Mouse (Mus musculus): Measurements from ENCODE around the gene Cxcr2. TPM values are rescaled to one million over a fixed set of nuclear protein-coding genes. Genes with fewer than 3 reads are reported as not detected.
"Not testable (repeated sequence)": the region's sequence is repeated elsewhere in the genome, so short reads cannot be mapped to it uniquely, and the experiment has no call there.

The Cxcr2 gene
- polyA plus RNA-seq, 1 experiment from 2014 or later = 0.13 TPM

- WGBS = 86% methylated on average over 6 of the region's 6 CpGs
- H3K4me2 ChIP-seq (replicated peaks) = no peak overlapping the region
- no peak overlapping the region for H3K27ac ChIP-seq
- no peaks in the 10 kb centered on the region for H3K27me3 ChIP-seq
- H3K4me1 ChIP-seq = no peaks in the 10 kb centered on the region
- ATAC-seq (ENCODE audit: low FRiP score, low read depth) = no peak
- no peak overlapping the region for H3K9ac ChIP-seq
- H3K36me3 ChIP-seq = no peaks in the 10 kb centered on the region
- no peak overlapping the region for H3K4me3 ChIP-seq
- H3K9me3 ChIP-seq = no peaks in the 10 kb centered on the region
Measured at GRCm38 (mm10) chr1:74149106-74149885, 4.5 kb upstream of the Cxcr2 start.

DNA sequence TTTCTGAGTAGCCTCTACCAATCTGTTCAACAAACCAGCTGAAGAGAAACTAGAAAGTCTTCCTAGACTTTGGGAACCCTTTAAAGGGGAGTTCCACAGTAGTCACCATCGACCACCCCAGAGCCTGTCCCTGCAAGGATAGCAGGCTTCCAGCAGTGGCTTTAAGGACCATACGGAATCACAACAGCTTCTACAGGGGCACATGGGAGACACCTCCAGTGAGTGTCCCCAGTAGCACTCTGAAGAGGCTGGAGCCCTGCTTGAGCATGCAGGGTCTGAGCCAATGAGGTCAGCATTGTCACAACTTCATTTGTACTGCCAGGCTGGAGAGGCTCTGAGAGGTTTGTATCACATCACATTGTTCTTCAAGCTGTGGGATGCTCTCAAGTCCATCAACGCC, 3.7 kb upstream of the Cxcr2 start:
- no peaks in the 10 kb centered on the region for H3K9me3 ChIP-seq
- 77% methylated on average over 3 of the region's 3 CpGs for WGBS
- H3K27me3 ChIP-seq = no peaks in the 10 kb centered on the region
- H3K9ac ChIP-seq = no peak overlapping the region
- no peak overlapping the region for H3K27ac ChIP-seq
- no peaks in the 10 kb centered on the region for H3K36me3 ChIP-seq
- H3K4me3 ChIP-seq = no peak overlapping the region
- no peak for ATAC-seq (ENCODE audit: low FRiP score, low read depth)
- no peaks in the 10 kb centered on the region for H3K4me1 ChIP-seq
- H3K4me2 ChIP-seq (replicated peaks) = no peak overlapping the region

GRCm38 (mm10) chr1:74151091-74151490, 2.7 kb upstream of the Cxcr2 start:
- H3K36me3 ChIP-seq = no peaks in the 10 kb centered on the region
- H3K4me3 ChIP-seq = no peak overlapping the region
- H3K9ac ChIP-seq = no peak overlapping the region
- H3K4me1 ChIP-seq = no peaks in the 10 kb centered on the region
- WGBS = 75% methylated on average over 3 of the region's 3 CpGs
- H3K4me2 ChIP-seq (replicated peaks) = no peak overlapping the region
- H3K27ac ChIP-seq = no peak overlapping the region
- H3K27me3 ChIP-seq = no peaks in the 10 kb centered on the region
- no peak for ATAC-seq (ENCODE audit: low FRiP score, low read depth)
- no peaks in the 10 kb centered on the region for H3K9me3 ChIP-seq

- H3K27ac ChIP-seq = no peak overlapping the region
- no peaks in the 10 kb centered on the region for H3K36me3 ChIP-seq
- H3K4me1 ChIP-seq = no peaks in the 10 kb centered on the region
- WGBS = 94% methylated on average over 6 of the region's 6 CpGs
- no peaks in the 10 kb centered on the region for H3K27me3 ChIP-seq
- H3K9ac ChIP-seq = no peak overlapping the region
- H3K4me2 ChIP-seq (replicated peaks) = no peak overlapping the region
- H3K9me3 ChIP-seq = no peaks in the 10 kb centered on the region
- no peak for ATAC-seq (ENCODE audit: low FRiP score, low read depth)
- H3K4me3 ChIP-seq = no peak overlapping the region
Measured at GRCm38 (mm10) chr1:74155435-74156012, 1.7 kb downstream of the Cxcr2 start.

DNA sequence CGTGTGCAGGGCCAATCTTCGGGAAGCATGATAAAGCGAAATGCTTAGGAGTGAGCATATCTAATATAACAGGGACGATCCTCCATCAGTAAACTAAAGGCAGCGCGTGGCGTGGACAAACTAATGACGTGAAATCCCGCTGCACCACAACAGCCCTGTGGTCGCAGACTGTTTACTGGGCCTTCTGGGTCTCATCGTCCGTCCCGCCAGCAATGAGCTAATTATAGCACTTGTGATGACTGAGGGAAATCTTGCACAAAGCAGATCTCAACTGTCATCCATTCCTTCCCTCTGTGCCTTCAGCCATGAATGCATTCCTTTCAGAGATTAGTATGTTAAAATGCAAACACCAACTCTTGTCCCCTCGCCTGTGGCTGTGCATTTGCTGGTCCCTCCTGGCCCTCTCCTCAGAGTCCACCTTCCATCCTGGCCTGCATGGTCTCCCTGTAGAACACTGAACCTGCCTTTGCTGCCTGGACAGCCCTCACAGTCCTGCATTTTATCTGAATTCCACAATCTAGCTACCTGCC, 2.7 kb downstream of the Cxcr2 start:
- H3K36me3 ChIP-seq = no peaks in the 10 kb centered on the region
- no peak overlapping the region for H3K4me3 ChIP-seq
- no peaks in the 10 kb centered on the region for H3K9me3 ChIP-seq
- H3K4me1 ChIP-seq = no peaks in the 10 kb centered on the region
- no peak overlapping the region for H3K9ac ChIP-seq
- no peak overlapping the region for H3K4me2 ChIP-seq (replicated peaks)
- no peak overlapping the region for H3K27ac ChIP-seq
- no peak for ATAC-seq (ENCODE audit: low FRiP score, low read depth)
- H3K27me3 ChIP-seq = no peaks in the 10 kb centered on the region
- WGBS = 83% methylated on average over 14 of the region's 14 CpGs

- WGBS = 82% methylated on average over 5 of the region's 5 CpGs
- H3K4me2 ChIP-seq (replicated peaks); H3K9me3 ChIP-seq; H3K4me1 ChIP-seq; ATAC-seq (ENCODE audit: low FRiP score, low read depth); H3K36me3 ChIP-seq; H3K27me3 ChIP-seq; H3K27ac ChIP-seq; H3K9ac ChIP-seq; H3K4me3 ChIP-seq: not testable (repeated sequence)
Measured at GRCm38 (mm10) chr1:74159613-74160012, 5.8 kb downstream of the Cxcr2 start.

- Histone ChIP-seq H3K4me1 (no peaks in the 10 kb centered on the region), H3K27me3 (no peaks in the 10 kb centered on the region), H3K4me3 (no peak overlapping the region), H3K9me3 (no peaks in the 10 kb centered on the region), H3K36me3 (no peaks in the 10 kb centered on the region), H3K4me2 (replicated peaks) (no peak overlapping the region), H3K27ac (no peak overlapping the region), H3K9ac (no peak overlapping the region)
- 70% methylated on average over 2 of the region's 2 CpGs for WGBS
- no peak for ATAC-seq (ENCODE audit: low FRiP score, low read depth)
Measured at GRCm38 (mm10) chr1:74160036-74160435, 6.2 kb downstream of the Cxcr2 start.

- H3K4me2 ChIP-seq (replicated peaks) = no peak overlapping the region
- no peak overlapping the region for H3K27ac ChIP-seq
- H3K9me3 ChIP-seq = no peaks in the 10 kb centered on the region
- H3K9ac ChIP-seq = no peak overlapping the region
- 81% methylated on average over 5 of the region's 5 CpGs for WGBS
- H3K4me1 ChIP-seq = no peaks in the 10 kb centered on the region
- no peak for ATAC-seq (ENCODE audit: low FRiP score, low read depth)
- H3K36me3 ChIP-seq = no peaks in the 10 kb centered on the region
- no peaks in the 10 kb centered on the region for H3K27me3 ChIP-seq
- H3K4me3 ChIP-seq = no peak overlapping the region
Measured at GRCm38 (mm10) chr1:74167136-74167535, 13.3 kb downstream of the Cxcr2 start.

DNA sequence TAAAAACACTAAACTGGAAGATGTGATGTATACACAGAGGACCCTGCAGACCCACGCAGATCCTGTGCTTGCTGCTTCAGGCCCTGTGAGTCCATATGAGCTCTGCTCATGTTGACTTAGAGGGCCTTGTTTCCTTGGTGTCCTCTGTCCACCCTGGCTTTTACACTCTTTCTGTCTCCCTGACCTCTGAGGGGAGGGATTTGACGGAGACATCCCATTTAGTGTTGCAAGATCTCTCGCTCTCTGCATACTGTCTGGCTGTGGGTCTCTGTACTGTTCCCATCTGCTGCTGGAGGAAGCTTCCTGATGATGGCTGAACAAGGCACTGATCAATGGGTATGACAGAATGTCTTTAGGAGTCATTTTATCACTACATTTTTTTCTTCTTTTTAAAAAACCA, 15.9 kb downstream of the Cxcr2 start:
- H3K4me2 ChIP-seq (replicated peaks) = no peak overlapping the region
- H3K36me3 ChIP-seq = no peaks in the 10 kb centered on the region
- no peak overlapping the region for H3K4me3 ChIP-seq
- WGBS = 85% methylated on average over 3 of the region's 3 CpGs
- no peak overlapping the region for H3K9ac ChIP-seq
- ATAC-seq (ENCODE audit: low FRiP score, low read depth) = no peak
- H3K4me1 ChIP-seq = no peaks in the 10 kb centered on the region
- H3K9me3 ChIP-seq = no peaks in the 10 kb centered on the region
- H3K27me3 ChIP-seq = no peaks in the 10 kb centered on the region
- H3K27ac ChIP-seq = no peak overlapping the region

DNA sequence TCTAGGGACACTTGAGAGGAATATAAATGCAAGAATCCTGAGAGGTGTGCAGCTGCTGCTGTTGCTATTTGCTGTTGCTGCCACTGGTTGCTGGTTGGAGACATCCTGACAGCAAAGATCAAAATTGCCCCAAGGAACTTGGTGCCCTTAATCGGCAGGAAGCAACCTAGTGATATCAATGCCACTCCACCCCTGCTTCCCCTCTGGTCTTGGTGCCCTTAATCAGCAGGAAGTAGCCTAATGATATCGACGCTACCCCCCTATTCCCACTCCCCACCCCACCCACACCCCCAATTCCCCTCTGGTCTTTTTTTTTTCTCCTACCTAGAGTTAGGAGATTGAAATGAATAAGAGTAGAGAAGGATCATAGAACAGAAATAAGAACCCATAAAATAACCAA, 18.9 kb downstream of the Cxcr2 start:
- Histone ChIP-seq H3K36me3 (no peaks in the 10 kb centered on the region), H3K4me3 (no peak overlapping the region), H3K9me3 (no peaks in the 10 kb centered on the region), H3K4me2 (replicated peaks) (no peak overlapping the region), H3K9ac (no peak overlapping the region), H3K4me1 (no peaks in the 10 kb centered on the region), H3K27me3 (no peaks in the 10 kb centered on the region), H3K27ac (no peak overlapping the region)
- WGBS = 81% methylated on average over 3 of the region's 3 CpGs
- no peak for ATAC-seq (ENCODE audit: low FRiP score, low read depth)

GRCm38 (mm10) chr1:74175731-74176130, 21.9 kb downstream of the Cxcr2 start:
- no peaks in the 10 kb centered on the region for H3K36me3 ChIP-seq
- no peaks in the 10 kb centered on the region for H3K27me3 ChIP-seq
- no peak overlapping the region for H3K27ac ChIP-seq
- 85% methylated on average over 4 of the region's 4 CpGs for WGBS
- H3K9me3 ChIP-seq = no peaks in the 10 kb centered on the region
- H3K4me1 ChIP-seq = peaks cover 9% of the 10 kb centered on the region
- H3K4me3 ChIP-seq = no peak overlapping the region
- no peak overlapping the region for H3K9ac ChIP-seq
- ATAC-seq (ENCODE audit: low FRiP score, low read depth) = no peak
- no peak overlapping the region for H3K4me2 ChIP-seq (replicated peaks)

DNA sequence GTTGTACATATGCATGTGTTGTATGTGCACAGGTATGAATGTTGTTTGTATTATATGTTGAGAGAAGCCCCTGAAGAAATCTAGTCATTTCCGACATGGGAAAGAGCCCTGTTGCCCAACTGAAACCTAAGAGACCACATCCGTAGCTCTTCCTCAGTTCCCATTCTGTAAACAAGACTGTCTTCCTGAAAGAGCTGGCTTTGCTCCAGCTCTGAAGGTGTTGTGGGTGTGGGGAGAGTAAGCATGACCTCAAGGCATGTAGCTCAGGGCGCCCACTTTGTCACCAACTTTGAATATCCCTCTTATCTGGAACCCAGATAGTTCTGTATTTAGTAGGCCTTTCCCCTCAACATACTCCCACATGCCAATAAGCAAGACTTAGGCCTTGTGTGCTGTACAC, 24.8 kb downstream of the Cxcr2 start:
- WGBS = 87% methylated on average over 3 of the region's 3 CpGs

More for the DNA sequence above, 24.8 kb downstream of the Cxcr2 start:
- no peak for ATAC-seq (ENCODE audit: low FRiP score, low read depth)
- Histone ChIP-seq H3K9ac (no peak overlapping the region), H3K27ac (no peak overlapping the region), H3K27me3 (no peaks in the 10 kb centered on the region), H3K4me3 (no peak overlapping the region), H3K9me3 (no peaks in the 10 kb centered on the region), H3K4me2 (replicated peaks) (peak overlapping the region; percentile 9; the same call in 1 of the 2 replicates), H3K36me3 (no peaks in the 10 kb centered on the region), H3K4me1 (peaks cover 13% of the 10 kb centered on the region)
